Mouse (Mus musculus) bone marrow macrophage, adult 2 months (primary cell): ENCODE results near the gene Cerkl.

Experiments used
- CTCF ChIP-seq: IDR thresholded peaks from 2 replicates; pipeline ENCODE4 v1.5.1; 2012; ENCODE audit warnings: low read depth, mild to moderate bottlenecking, low read length, moderate library complexity
- POLR2A ChIP-seq: IDR thresholded peaks from 2 replicates; pipeline ENCODE4 v1.6.1; 2012; ENCODE audit warnings: mild to moderate bottlenecking, low read depth, low read length, borderline replicate concordance

DNA sequence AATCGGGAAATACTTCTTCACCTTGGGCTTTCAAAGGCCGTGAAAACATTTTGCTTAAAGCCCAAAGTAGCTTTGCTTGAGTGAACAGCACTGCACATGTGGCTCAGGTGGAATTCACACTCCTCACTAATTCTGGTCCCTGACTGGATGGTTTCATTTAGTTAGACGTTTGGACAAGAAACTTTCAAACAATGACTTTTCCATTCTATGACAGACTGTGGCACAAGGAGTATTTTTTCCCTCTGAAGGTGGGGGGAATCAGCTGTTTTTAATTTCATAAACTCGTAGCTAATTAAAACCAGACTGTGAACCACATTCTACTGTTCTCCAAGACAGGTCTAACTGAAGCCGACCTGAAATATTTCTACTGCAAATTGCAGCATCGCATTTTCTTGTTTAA is 28.6 kb downstream of the Cerkl start:
- TF ChIP-seq CTCF (no peak), POLR2A (no peak)
